19 mouse cellular contexts compared by ENCODE assay signal in the genomic region with DNA sequence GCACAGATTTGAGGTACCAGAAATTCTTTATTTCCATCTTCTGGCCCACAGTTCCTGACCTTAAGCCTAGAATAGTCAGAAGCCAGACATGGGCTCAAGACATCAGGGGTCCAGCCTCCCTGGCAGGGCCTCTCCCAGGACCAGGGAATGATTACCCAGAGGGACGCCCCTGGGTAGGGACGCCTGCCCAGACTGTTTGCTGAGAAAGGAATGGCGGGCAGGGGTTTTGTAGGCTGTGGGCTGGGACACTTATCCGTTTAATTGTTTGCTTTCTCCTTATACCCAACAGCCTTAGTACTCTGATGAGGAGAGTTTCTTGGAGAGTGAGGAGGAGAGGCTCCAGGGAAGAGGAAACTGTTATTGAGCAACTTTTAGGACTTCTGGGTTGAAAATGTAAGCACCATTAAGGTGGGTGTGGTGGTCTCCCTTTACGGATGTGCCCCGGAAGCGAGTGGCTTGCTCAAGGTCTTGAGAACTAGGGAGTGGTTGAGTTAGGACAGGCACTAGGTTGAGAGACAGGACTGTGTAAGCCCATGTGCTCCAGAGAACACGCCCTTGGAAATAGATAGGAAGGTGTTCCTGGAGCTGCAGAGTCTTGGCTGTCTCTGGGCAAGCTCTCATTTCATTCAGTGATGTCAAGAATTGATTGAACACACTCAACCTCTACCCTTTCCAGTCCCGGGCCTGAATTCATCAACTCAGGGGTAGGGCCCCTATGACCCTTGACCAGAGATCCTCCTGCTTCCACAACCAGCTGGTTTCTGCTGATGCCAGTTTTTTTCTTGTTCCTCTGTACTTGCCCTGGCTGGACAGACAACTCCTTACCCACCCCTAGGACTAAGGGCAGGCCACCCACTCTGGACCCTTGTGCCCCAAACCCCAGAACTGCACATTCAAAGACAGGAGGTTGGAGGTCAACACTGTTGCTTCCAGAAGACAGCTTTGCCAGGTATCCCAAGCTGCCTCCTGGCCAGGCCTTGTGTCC. TPM values are rescaled to one million over a fixed set of nuclear protein-coding genes. Genes with fewer than 3 reads are reported as not detected.
DNase-seq lines count a peak whose midpoint lies in the region; ATAC-seq and TF ChIP-seq lines count a peak whose summit lies in the region.
"Had no signal": no experiment of that assay in that cellular context is flagged by ENCODE, and none has a peak within 500 bp of the region (broad histone marks: within the 10 kb centered on the region; RNA-seq: fewer than 3 reads in every experiment).

No protein-coding gene starts in this region.

- H3K4me1 ChIP-seq in intestine, embryonic 16.5 days (ENCODE audit: control insufficient read depth, insufficient read depth, low read length) = peaks cover 18% of the 10 kb centered on the region
- H3K4me1 ChIP-seq in lung, embryonic 14.5 days (ENCODE audit: insufficient read depth) = no peaks in the 10 kb centered on the region
- H3K4me1 ChIP-seq in stomach, embryonic 16.5 days (ENCODE audit: control insufficient read depth, insufficient read depth, low read length) = no peaks in the 10 kb centered on the region
- H3K4me1 ChIP-seq: forebrain, embryonic 12.5 days had no signal

- no peak for TF ChIP-seq CTCF in lung, embryonic 14.5 days (IDR thresholded peaks at IDR 0.05; ENCODE audit: low read depth)

- H3K9ac ChIP-seq in intestine, embryonic 16.5 days (ENCODE audit: low read depth, low read length) = no peak overlapping the region
- no peak overlapping the region for H3K9ac ChIP-seq in lung, embryonic 14.5 days
- H3K9ac ChIP-seq in stomach, embryonic 16.5 days (ENCODE audit: low read length) = no peak overlapping the region
- H3K9ac ChIP-seq: forebrain, embryonic 12.5 days; liver, embryonic 14.5 days had no signal

- WGBS in intestine, embryonic 16.5 days = 48% methylated on average over 9 of the region's 9 CpGs
- 43% methylated on average over 9 of the region's 9 CpGs for WGBS in lung, embryonic 14.5 days
- WGBS in stomach, embryonic 16.5 days = 59% methylated on average over 9 of the region's 9 CpGs

- ATAC-seq in intestine, embryonic 16.5 days = peak; percentile 85
- peak; percentile 49; the same call in 1 of the 2 replicates for ATAC-seq in lung, embryonic 14.5 days (ENCODE audit: insufficient read depth)
- peak; percentile 59; the same call in 1 of the 2 replicates for ATAC-seq in stomach, embryonic 16.5 days (ENCODE audit: insufficient read depth, low FRiP score)

- H3K36me3 ChIP-seq in intestine, embryonic 16.5 days (ENCODE audit: control insufficient read depth, insufficient read depth, low read length) = no peaks in the 10 kb centered on the region
- H3K36me3 ChIP-seq in lung, embryonic 14.5 days (ENCODE audit: insufficient read depth) = no peaks in the 10 kb centered on the region
- H3K36me3 ChIP-seq in stomach, embryonic 16.5 days (ENCODE audit: control insufficient read depth, insufficient read depth, low read length) = no peaks in the 10 kb centered on the region
- H3K36me3 ChIP-seq: forebrain, embryonic 12.5 days; G1E had no signal

- peak; percentile 50 to 76 for DNase-seq in lung, adult 18-20 months
- DNase-seq in lung, postnatal 10 days = no peak
- peak; percentile 22 for DNase-seq in lung, embryonic 14.5 days
- DNase-seq in left cerebral cortex, adult 9 months (ENCODE audit: low spot score in 2 of 2) = no peak
- no peak for DNase-seq in Muller cell, postnatal 12 days (ENCODE audit: inconsistent ontology term)
- DNase-seq: adrenal gland, postnatal 25 days; cerebellum, postnatal 10 days; embryo, embryonic 11 days; left cerebral cortex, postnatal 4 days; right cerebral cortex, adult 18-20 months; spleen, adult 18-20 months had no signal

- H3K4me3 ChIP-seq in intestine, embryonic 16.5 days (ENCODE audit: low read length) = no peak overlapping the region
- no peak overlapping the region for H3K4me3 ChIP-seq in lung, embryonic 14.5 days (ENCODE audit: low read depth, low read length)
- H3K4me3 ChIP-seq in stomach, embryonic 16.5 days (replicated peaks; ENCODE audit: low read length) = no peak overlapping the region
- H3K4me3 ChIP-seq: forebrain, embryonic 12.5 days had no signal

- peak overlapping the region; percentile 87 for H3K27ac ChIP-seq in intestine, embryonic 16.5 days (ENCODE audit: low read length)
- H3K27ac ChIP-seq in lung, embryonic 14.5 days (ENCODE audit: low read depth) = peak overlapping the region; percentile 0; the same call in 1 of the 2 replicates
- peak overlapping the region; percentile 5; the same call in 1 of the 2 replicates for H3K27ac ChIP-seq in stomach, embryonic 16.5 days (ENCODE audit: low read length)
- H3K27ac ChIP-seq: forebrain, embryonic 12.5 days; liver, embryonic 14.5 days had no signal

- H3K27me3 ChIP-seq in intestine, embryonic 16.5 days (replicated peaks; ENCODE audit: control insufficient read depth, insufficient read depth, low read length) = no peaks in the 10 kb centered on the region
- no peaks in the 10 kb centered on the region for H3K27me3 ChIP-seq in lung, embryonic 14.5 days (ENCODE audit: insufficient read depth, low read length)
- no peaks in the 10 kb centered on the region for H3K27me3 ChIP-seq in stomach, embryonic 16.5 days (ENCODE audit: control insufficient read depth, insufficient read depth, low read length)

- no peaks in the 10 kb centered on the region for H3K9me3 ChIP-seq in intestine, embryonic 16.5 days (ENCODE audit: control insufficient read depth, low read length)
- no peaks in the 10 kb centered on the region for H3K9me3 ChIP-seq in lung, embryonic 14.5 days (ENCODE audit: low read depth, low read length)
- H3K9me3 ChIP-seq in stomach, embryonic 16.5 days (replicated peaks; ENCODE audit: control insufficient read depth, low read length) = no peaks in the 10 kb centered on the region
- H3K9me3 ChIP-seq: forebrain, embryonic 12.5 days; G1E had no signal

- H3K4me2 ChIP-seq in intestine, embryonic 16.5 days (ENCODE audit: low read depth, low read length) = no peak overlapping the region
- H3K4me2 ChIP-seq in lung, embryonic 14.5 days = no peak overlapping the region
- no peak overlapping the region for H3K4me2 ChIP-seq in stomach, embryonic 16.5 days (ENCODE audit: low read depth, low read length)
- H3K4me2 ChIP-seq: forebrain, embryonic 12.5 days had no signal

RNA-seq across cellular contexts. Expression of a gene that starts 13.5 kb away (rescaled TPM):
- polyA plus RNA-seq in intestine, embryonic 16.5 days (2015; fragmentation: Nextera tagmentation; extraction: Ambion mirVana) = 4.6 and 6.7 TPM in 2 replicates
- not detected in 2 replicates for polyA plus RNA-seq in lung, embryonic 14.5 days (2014; fragmentation: Nextera tagmentation; extraction: Ambion mirVana)
- 0.25 and 0.56 TPM in 2 replicates for polyA plus RNA-seq in stomach, embryonic 16.5 days (2015; fragmentation: Nextera tagmentation; extraction: Ambion mirVana)
- polyA plus RNA-seq: forebrain, embryonic 12.5 days; G1E; heart, embryonic 14.5 days; neural tube, embryonic 14.5 days had no signal

RNA-seq across cellular contexts. Expression of a gene that starts 22.2 kb away (rescaled TPM):
- not detected in 2 replicates for polyA plus RNA-seq in intestine, embryonic 16.5 days (2015; fragmentation: Nextera tagmentation; extraction: Ambion mirVana)
- polyA plus RNA-seq in lung, embryonic 14.5 days (2014; fragmentation: Nextera tagmentation; extraction: Ambion mirVana) = not detected in 2 replicates
- 1.6 and 2.7 TPM in 2 replicates for polyA plus RNA-seq in stomach, embryonic 16.5 days (2015; fragmentation: Nextera tagmentation; extraction: Ambion mirVana)
- polyA plus RNA-seq: forebrain, embryonic 12.5 days; G1E; gonadal fat pad, adult 2 months; heart, embryonic 14.5 days; liver, embryonic 14.5 days; neural tube, embryonic 14.5 days had no signal

RNA-seq across cellular contexts. Expression of a gene that starts 56.9 kb away (rescaled TPM):
- 11.0 and 12.8 TPM in 2 replicates for polyA plus RNA-seq in intestine, embryonic 16.5 days (2015; fragmentation: Nextera tagmentation; extraction: Ambion mirVana)
- 13.5 and 14.3 TPM in 2 replicates for polyA plus RNA-seq in lung, embryonic 14.5 days (2014; fragmentation: Nextera tagmentation; extraction: Ambion mirVana)
- polyA plus RNA-seq in stomach, embryonic 16.5 days (2015; fragmentation: Nextera tagmentation; extraction: Ambion mirVana) = 12.0 and 15.9 TPM in 2 replicates
- polyA plus RNA-seq: G1E had no signal

Comparison
In these comparisons a context has a peak if more than half of its experiments do, and no peak if none do; other contexts are left out.
1. DNase-seq: peak in lung, adult 18-20 months (2 of 2) and lung, embryonic 14.5 days (single experiment); none in lung, postnatal 10 days (single experiment), left cerebral cortex, adult 9 months (0 of 2) and Muller cell, postnatal 12 days (single experiment).
2. H3K27ac ChIP-seq: peak in every context shown above with its lines; median percentile 87 in intestine, embryonic 16.5 days; 5 in stomach, embryonic 16.5 days; 0 in lung, embryonic 14.5 days.
3. Peak in every context shown above with its lines, with median percentiles within 50 percentile points of each other: ATAC-seq.